Mouse (Mus musculus) MEL (cell line): Measurements from ENCODE around the gene Abl2. TPM values are rescaled to one million over a fixed set of nuclear protein-coding genes. Genes with fewer than 3 reads are reported as not detected.
A peak's percentile ranks its signal among the peaks of the same experiment; 100 is the strongest.

Experiments used
- DNase-seq: peaks from one replicate; pipeline ENCODE4 v3.0.0; 2011; ENCODE audit warnings: low read depth, low spot score
- H3K27ac ChIP-seq: 2 replicates; pipeline ENCODE4 v1.5.1; 2012; ENCODE audit warnings: low read depth, mild to moderate bottlenecking, control low read depth, low read length, moderate library complexity; ENCODE audit not compliant: control insufficient read depth
- H3K27me3 ChIP-seq, 2 experiments: fragments of 150-350 bp in 1 of 2; sonication (generic) in 1 of 2; 2 replicates each; pipeline ENCODE4 v1.6.1; 2012; ENCODE audit warnings: low read length in 2 of 2, mild to moderate bottlenecking in 2 of 2, improper control_type of control experiment in 1 of 2, moderate library complexity in 1 of 2; ENCODE audit not compliant: insufficient read depth in 2 of 2, control insufficient read depth in 1 of 2
- H3K36me3 ChIP-seq, 2 experiments: 2 replicates each; pipeline ENCODE4 v1.6.1; 2012 to 2014; ENCODE audit warnings: low read length in 2 of 2, improper control_type of control experiment in 1 of 2, inconsistent platforms in 1 of 2, mild to moderate bottlenecking in 1 of 2; ENCODE audit not compliant: insufficient read depth in 2 of 2, control insufficient read depth in 1 of 2
- H3K4me1 ChIP-seq, 2 experiments: fragments of 150-350 bp in 1 of 2; sonication (generic) in 1 of 2; 2 replicates each; pipeline ENCODE4 v1.6.1; 2012; ENCODE audit warnings: low read length in 2 of 2, improper control_type of control experiment in 1 of 2, mild to moderate bottlenecking in 1 of 2; ENCODE audit not compliant: insufficient read depth in 2 of 2, control insufficient read depth in 1 of 2
- H3K4me3 ChIP-seq, 2 experiments: fragments of 150-350 bp in 1 of 2; sonication (generic) in 1 of 2; 2 replicates each; pipeline ENCODE4 v1.5.1; 2012; ENCODE audit warnings: low read depth in 2 of 2, low read length in 2 of 2, mild to moderate bottlenecking in 2 of 2, moderate library complexity in 2 of 2, control low read depth in 1 of 2, improper control_type of control experiment in 1 of 2; ENCODE audit not compliant: control insufficient read depth in 1 of 2, insufficient read depth in 1 of 2
- H3K79me2 ChIP-seq: 2 replicates; pipeline ENCODE4 v1.6.1; 2012; ENCODE audit warnings: mild to moderate bottlenecking, low read length, moderate library complexity; ENCODE audit not compliant: control insufficient read depth, poor library complexity, insufficient read depth
- H3K9ac ChIP-seq: 2 replicates; pipeline ENCODE4 v1.6.1; 2012; ENCODE audit warnings: low read depth, mild to moderate bottlenecking, control low read depth, low read length, moderate library complexity; ENCODE audit not compliant: control insufficient read depth, poor library complexity, severe bottlenecking
- H3K9me3 ChIP-seq: fragments of 150-350 bp; sonication (generic); replicated peaks from 2 replicates; pipeline ENCODE4 v1.6.1; 2012; ENCODE audit warnings: mild to moderate bottlenecking, low read length, improper control_type of control experiment, moderate library complexity; ENCODE audit not compliant: insufficient read depth
- CTCF ChIP-seq, 3 experiments: IDR thresholded peaks in 2 of 3; conservative IDR thresholded peaks in 1 of 3; 2 replicates each; pipeline ENCODE4 v1.5.1; 2011 to 2012; ENCODE audit warnings: low read length in 3 of 3, low read depth in 2 of 3, mild to moderate bottlenecking in 2 of 3, improper control_type of control experiment in 1 of 3, inconsistent platforms in 1 of 3, mixed read lengths in 1 of 3, moderate library complexity in 1 of 3; ENCODE audit not compliant: control insufficient read depth in 1 of 3, insufficient read depth in 1 of 3, poor library complexity in 1 of 3, severe bottlenecking in 1 of 3
- E2F4 ChIP-seq: IDR thresholded peaks from 2 replicates; pipeline ENCODE4 v1.6.1; 2011; ENCODE audit warnings: low read depth, low read length, improper control_type of control experiment, borderline replicate concordance
- ELF1 ChIP-seq: IDR thresholded peaks from 2 replicates; pipeline ENCODE4 v1.6.1; 2014; ENCODE audit warnings: low read depth, mild to moderate bottlenecking, inconsistent platforms, low read length, improper control_type of control experiment, moderate library complexity
- ETS1 ChIP-seq: IDR thresholded peaks from 2 replicates; pipeline ENCODE4 v1.6.1; 2012; ENCODE audit warnings: low read depth, mild to moderate bottlenecking, inconsistent platforms, low read length, improper control_type of control experiment, moderate library complexity
- GATA1 ChIP-seq: IDR thresholded peaks from 2 replicates; pipeline ENCODE4 v1.6.1; 2011; ENCODE audit warnings: low read depth, low read length, improper control_type of control experiment
- HCFC1 ChIP-seq: IDR thresholded peaks from 2 replicates; pipeline ENCODE4 v1.6.1; 2012; ENCODE audit warnings: low read depth, mild to moderate bottlenecking, inconsistent platforms, low read length, improper control_type of control experiment, moderate library complexity
- JUND ChIP-seq: IDR thresholded peaks from 2 replicates; pipeline ENCODE4 v1.6.1; 2011; ENCODE audit warnings: low read depth, mild to moderate bottlenecking, improper control_type of control experiment, low read length
- MAFK ChIP-seq: IDR thresholded peaks from 2 replicates; pipeline ENCODE4 v1.6.1; 2011; ENCODE audit warnings: low read depth, mild to moderate bottlenecking, low read length, improper control_type of control experiment, borderline replicate concordance
- MAZ ChIP-seq: IDR thresholded peaks from 2 replicates; pipeline ENCODE4 v1.6.1; 2012; ENCODE audit warnings: low read depth, mild to moderate bottlenecking, inconsistent platforms, low read length, improper control_type of control experiment
- MEF2A ChIP-seq: IDR thresholded peaks from 2 replicates; pipeline ENCODE4 v1.6.1; 2014; ENCODE audit warnings: low read depth, mild to moderate bottlenecking, inconsistent platforms, low read length, improper control_type of control experiment; ENCODE audit not compliant: poor library complexity, insufficient replicate concordance, severe bottlenecking; ENCODE audit errors: extremely low read depth
- MXI1 ChIP-seq: IDR thresholded peaks from 2 replicates; pipeline ENCODE4 v1.6.1; 2011; ENCODE audit warnings: mild to moderate bottlenecking, low read depth, low read length, improper control_type of control experiment
- MYB ChIP-seq: IDR thresholded peaks from 2 replicates; pipeline ENCODE4 v1.6.1; 2011; ENCODE audit warnings: mild to moderate bottlenecking, low read depth, low read length, improper control_type of control experiment
- NELFE ChIP-seq: IDR thresholded peaks from 2 replicates; pipeline ENCODE4 v1.6.1; 2011; ENCODE audit warnings: low read depth, low read length, improper control_type of control experiment
- NRF1 ChIP-seq: IDR thresholded peaks from 2 replicates; pipeline ENCODE4 v1.6.1; 2014; ENCODE audit warnings: low read depth, mild to moderate bottlenecking, inconsistent platforms, low read length, improper control_type of control experiment, moderate library complexity; ENCODE audit not compliant: poor library complexity, insufficient read depth, severe bottlenecking
- POLR2A ChIP-seq, 2 experiments: IDR thresholded peaks; 2 replicates each; pipeline ENCODE4 v1.6.1; 2011 to 2012; ENCODE audit warnings: low read length in 2 of 2, mild to moderate bottlenecking in 2 of 2, control low read depth in 1 of 2, improper control_type of control experiment in 1 of 2, low read depth in 1 of 2, moderate library complexity in 1 of 2; ENCODE audit not compliant: control insufficient read depth in 1 of 2, insufficient read depth in 1 of 2, poor library complexity in 1 of 2
- RAD21 ChIP-seq: IDR thresholded peaks from 2 replicates; pipeline ENCODE4 v1.6.1; 2011; ENCODE audit warnings: mild to moderate bottlenecking, low read depth, low read length, improper control_type of control experiment
- RCOR1 ChIP-seq: IDR thresholded peaks from 2 replicates; pipeline ENCODE4 v1.6.1; 2012; ENCODE audit warnings: low read depth, mild to moderate bottlenecking, inconsistent platforms, low read length, improper control_type of control experiment
- SMC3 ChIP-seq: IDR thresholded peaks from 2 replicates; pipeline ENCODE4 v1.6.1; 2011; ENCODE audit warnings: low read depth, low read length, improper control_type of control experiment
- TCF12 ChIP-seq: IDR thresholded peaks from 2 replicates; pipeline ENCODE4 v1.6.1; 2014; ENCODE audit warnings: low read depth, mild to moderate bottlenecking, inconsistent platforms, low read length, improper control_type of control experiment, moderate library complexity
- UBTF ChIP-seq: IDR thresholded peaks from 2 replicates; pipeline ENCODE4 v1.6.1; 2012; ENCODE audit warnings: low read depth, mild to moderate bottlenecking, inconsistent platforms, low read length, improper control_type of control experiment, moderate library complexity, borderline replicate concordance; ENCODE audit not compliant: insufficient read depth
- USF1 ChIP-seq: IDR thresholded peaks from 2 replicates; pipeline ENCODE4 v1.6.1; 2014; ENCODE audit warnings: low read depth, mild to moderate bottlenecking, inconsistent platforms, low read length, improper control_type of control experiment, moderate library complexity
- ZNF384 ChIP-seq: IDR thresholded peaks from 2 replicates; pipeline ENCODE4 v1.6.1; 2012; ENCODE audit warnings: low read depth, mild to moderate bottlenecking, inconsistent platforms, low read length, improper control_type of control experiment
- polyA plus RNA-seq, 2 experiments: library from polyadenylated mRNA; stranded (reverse) in 1 of 2; unstranded in 1 of 2; fragments of >175 nt in 1 of 2; fragments of >200 nt in 1 of 2; gene quantifications; 2 replicates each; pipeline versions ENCODE4 v1.2.1 to v1.2.4; 2012; ENCODE audit warnings: low replicate concordance in 2 of 2, low read depth in 1 of 2; ENCODE audit not compliant: insufficient read length in 2 of 2, insufficient read depth in 1 of 2, missing spikeins in 1 of 2
- total RNA-seq: library from RNA; depleted of rRNA; stranded (reverse); fragments of 300-350 nt; gene quantifications from 2 replicates; pipeline ENCODE4 v1.2.3, GENCODE M21; 2012

The Abl2 gene
- total and polyA plus RNA-seq, 3 experiments = 13.8 to 17.5 TPM; not detected in 1

DNA sequence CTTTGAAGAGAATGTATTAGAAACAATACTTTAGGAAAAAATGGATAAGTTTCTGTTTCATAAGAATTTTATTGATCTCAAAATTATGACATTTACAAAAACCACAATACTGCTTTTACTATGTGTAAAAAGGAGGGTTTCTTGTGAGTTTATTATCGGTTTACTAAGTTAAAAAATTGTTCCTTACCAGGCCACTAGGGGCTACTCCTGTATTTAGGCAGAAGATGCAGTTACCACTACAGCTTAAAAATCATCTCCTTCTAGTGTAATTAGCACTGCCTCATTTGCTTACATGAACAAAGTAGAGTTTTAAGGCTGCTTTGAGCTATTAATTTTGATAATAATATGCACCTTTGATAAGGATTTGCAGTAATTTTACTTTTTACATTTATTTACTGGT is 25.6 kb downstream of the Abl2 start:
- H3K79me2 ChIP-seq = peaks cover 18% of the 10 kb centered on the region; the same call in 1 of the 2 replicates
- DNase-seq = peak; percentile 55
- no peaks in the 10 kb centered on the region for H3K9me3 ChIP-seq
- H3K27ac ChIP-seq = no peak overlapping the region
- no peaks in the 10 kb centered on the region; a peak in 1 of 4 replicates for H3K36me3 ChIP-seq
- H3K4me1 ChIP-seq = no peaks in the 10 kb centered on the region
- H3K4me3 ChIP-seq = no peak overlapping the region
- TF ChIP-seq MEF2A (no peak), CTCF (IDR thresholded peaks at IDR 0.05 in 2 of 3, conservative IDR thresholded peaks at IDR 0.05 in 1 of 3; ENCODE audit: control insufficient read depth in 1 of 3, insufficient read depth in 1 of 3, low read depth in 2 of 3, low read length in 3 of 3, poor library complexity in 1 of 3, severe bottlenecking in 1 of 3) (peak in 2 of 3 experiments; percentile 47 to 58; a peak in 4 of 6 replicates), SMC3 (peak; percentile 30), MAZ (no peak), RAD21 (peak; percentile 52)
- TF ChIP-seq, all 39 proteins: peak for 3
- H3K27me3 ChIP-seq = no peaks in the 10 kb centered on the region
- H3K9ac ChIP-seq = no peak overlapping the region

DNA sequence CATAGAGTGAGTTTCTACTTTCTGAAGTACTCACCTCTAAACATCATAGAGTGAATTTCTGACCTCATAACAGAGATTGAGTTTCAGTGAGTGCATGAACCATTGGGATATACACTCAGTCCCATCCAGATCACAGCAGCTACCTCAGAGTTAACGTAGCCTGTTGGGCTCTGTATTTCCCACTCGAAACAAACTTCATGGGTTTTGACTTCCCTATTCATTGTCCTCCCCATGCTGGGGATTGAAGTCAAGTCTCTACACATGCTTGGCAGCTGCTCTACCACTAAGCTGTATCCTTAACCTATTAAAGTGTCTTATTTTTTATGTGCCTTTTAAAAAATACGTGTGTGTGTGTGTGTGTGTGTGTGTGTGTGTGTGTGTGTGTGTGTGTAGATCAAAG is 26.9 kb downstream of the Abl2 start:
- no peak for DNase-seq
- Histone ChIP-seq H3K36me3 (no peaks in the 10 kb centered on the region; a peak in 1 of 4 replicates), H3K4me1 (no peaks in the 10 kb centered on the region; a peak in 1 of 4 replicates), H3K79me2 (peaks cover 15% of the 10 kb centered on the region; the same call in 1 of the 2 replicates), H3K9ac (no peak overlapping the region), H3K27ac (no peak overlapping the region), H3K27me3 (no peaks in the 10 kb centered on the region), H3K9me3 (no peaks in the 10 kb centered on the region), H3K4me3 (no peak overlapping the region)
- TF ChIP-seq ELF1 = no peak
- TF ChIP-seq JUND = no peak
- no peak for TF ChIP-seq MEF2A
- no peak for TF ChIP-seq MXI1
- no peak for TF ChIP-seq HCFC1
- no peak for TF ChIP-seq POLR2A (IDR thresholded peaks at IDR 0.05; ENCODE audit: control insufficient read depth in 1 of 2, insufficient read depth in 1 of 2, low read depth in 1 of 2, low read length in 2 of 2, poor library complexity in 1 of 2)
- TF ChIP-seq ETS1 = no peak
- no peak for TF ChIP-seq MAZ
- no peak for TF ChIP-seq MYB
- no peak for TF ChIP-seq NELFE
- TF ChIP-seq RCOR1 = no peak
- TF ChIP-seq TCF12 = no peak
- TF ChIP-seq NRF1 = no peak
- TF ChIP-seq MAFK = no peak
- no peak for TF ChIP-seq UBTF
- no peak for TF ChIP-seq USF1
- no peak for TF ChIP-seq GATA1
- no peak for TF ChIP-seq ZNF384
- TF ChIP-seq E2F4 = no peak
